Comparison of ENCODE assay signal across 8 mouse cellular contexts in the genomic region with DNA sequence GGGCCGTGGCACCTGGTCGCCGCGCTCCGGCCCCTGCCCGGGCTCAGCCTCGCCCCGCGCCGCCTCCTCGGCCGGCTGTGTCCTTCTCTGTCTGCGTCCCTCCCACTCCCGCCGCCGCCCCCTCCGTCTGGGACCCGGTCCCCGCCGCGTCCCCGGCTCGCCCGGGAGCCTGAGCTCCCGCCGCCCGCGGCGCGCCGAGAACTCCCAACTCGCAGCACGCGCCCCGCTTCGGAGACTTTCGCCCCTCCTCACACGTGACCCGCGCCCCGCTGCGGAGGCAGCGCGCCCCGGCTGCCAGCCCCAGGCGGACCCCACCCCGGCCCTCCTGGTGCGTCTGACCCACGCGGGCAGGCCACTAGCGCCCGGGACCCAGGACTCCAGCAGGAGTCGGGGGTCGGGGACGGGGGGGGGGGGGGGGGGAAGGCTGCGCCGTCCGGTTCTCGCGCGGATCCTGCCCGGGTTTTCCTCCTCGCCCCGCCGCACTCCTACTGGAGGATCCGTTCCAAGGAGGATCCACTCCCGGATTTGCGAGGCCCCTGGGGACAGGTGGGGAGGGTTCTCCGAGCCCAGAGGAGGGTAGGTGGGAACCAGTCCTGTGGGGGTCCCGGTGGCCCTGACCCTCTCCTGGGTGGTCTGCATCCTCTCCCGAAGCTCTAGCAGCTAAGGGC. TPM values are rescaled to one million over a fixed set of nuclear protein-coding genes. Genes with fewer than 3 reads are reported as not detected.
A peak's percentile ranks its signal among the peaks of the same experiment; 100 is the strongest.
DNase-seq lines count a peak whose midpoint lies in the region; ATAC-seq and TF ChIP-seq lines count a peak whose summit lies in the region.
"Had no signal": no experiment of that assay in that cellular context is flagged by ENCODE, and none has a peak within 500 bp of the region (broad histone marks: within the 10 kb centered on the region; RNA-seq: fewer than 3 reads in every experiment).

No protein-coding gene starts in this region.

- under 1% methylated on average over 65 of the region's 71 CpGs for WGBS in intestine, embryonic 14.5 days
- WGBS in limb, embryonic 11.5 days = under 1% methylated on average over 46 of the region's 71 CpGs
- WGBS in midbrain, embryonic 14.5 days = under 1% methylated on average over 64 of the region's 71 CpGs

- no peaks in the 10 kb centered on the region for H3K36me3 ChIP-seq in intestine, embryonic 14.5 days (ENCODE audit: control insufficient read depth, insufficient read depth, low read length)
- no peaks in the 10 kb centered on the region for H3K36me3 ChIP-seq in limb, embryonic 11.5 days (ENCODE audit: control insufficient read depth, insufficient read depth, low read length)
- H3K36me3 ChIP-seq in midbrain, embryonic 14.5 days (ENCODE audit: control insufficient read depth, insufficient read depth, low read length) = no peaks in the 10 kb centered on the region

- H3K9ac ChIP-seq in intestine, embryonic 14.5 days (ENCODE audit: low read length) = peak overlapping the region; percentile 41
- H3K9ac ChIP-seq in limb, embryonic 11.5 days (ENCODE audit: low read length) = peak overlapping the region; percentile 53
- peak overlapping the region; percentile 39 for H3K9ac ChIP-seq in midbrain, embryonic 14.5 days (replicated peaks; ENCODE audit: low read length)

- H3K27ac ChIP-seq in intestine, embryonic 14.5 days (ENCODE audit: low read depth) = no peak overlapping the region
- no peak overlapping the region for H3K27ac ChIP-seq in limb, embryonic 11.5 days (replicated peaks; ENCODE audit: low read depth, low read length)
- H3K27ac ChIP-seq in midbrain, embryonic 14.5 days (replicated peaks; ENCODE audit: low read depth, low read length) = no peak overlapping the region

- TF ChIP-seq POLR2A in brain, embryonic 14.5 days (IDR thresholded peaks at IDR 0.05; ENCODE audit: borderline replicate concordance, extremely low read depth, insufficient read depth, insufficient read length, poor library complexity, severe bottlenecking) = no peak

- peaks cover 84% of the 10 kb centered on the region for H3K27me3 ChIP-seq in intestine, embryonic 14.5 days (replicated peaks; ENCODE audit: control insufficient read depth, insufficient read depth, low read length)
- peaks cover 80% of the 10 kb centered on the region for H3K27me3 ChIP-seq in limb, embryonic 11.5 days (ENCODE audit: control insufficient read depth, insufficient read depth, low read length)
- peaks cover 65% of the 10 kb centered on the region for H3K27me3 ChIP-seq in midbrain, embryonic 14.5 days (ENCODE audit: control insufficient read depth, insufficient read depth, low read length)

- DNase-seq in MN1 (ENCODE audit: low spot score) = peak; percentile 76
- peak; percentile 79 for DNase-seq in brain, embryonic 14.5 days (ENCODE audit: low read depth)
- DNase-seq in gastrocnemius, adult 8-10 months (ENCODE audit: low spot score in 2 of 2) = peak; percentile 20 to 28
- peak; percentile 92 for DNase-seq in intestine, embryonic 14.5 days (ENCODE audit: low spot score)
- DNase-seq in limb, embryonic 11.5 days (ENCODE audit: low spot score) = peak; percentile 86
- DNase-seq in midbrain, embryonic 14.5 days = peak; percentile 87
- DNase-seq in testis, postnatal 10 days (ENCODE audit: low spot score) = peak; percentile 88

- no peak for TF ChIP-seq CTCF in brain, embryonic 14.5 days (IDR thresholded peaks at IDR 0.05; ENCODE audit: borderline replicate concordance, extremely low read depth, insufficient read depth, insufficient read length)

- peaks cover 10% of the 10 kb centered on the region for H3K4me1 ChIP-seq in intestine, embryonic 14.5 days (replicated peaks; ENCODE audit: control insufficient read depth, insufficient read depth, low read length)
- peaks cover 8% of the 10 kb centered on the region for H3K4me1 ChIP-seq in limb, embryonic 11.5 days (ENCODE audit: control insufficient read depth, insufficient read depth, low read length)
- peaks cover 18% of the 10 kb centered on the region for H3K4me1 ChIP-seq in midbrain, embryonic 14.5 days (ENCODE audit: control insufficient read depth, insufficient read depth, low read length)

- H3K4me3 ChIP-seq in intestine, embryonic 14.5 days (ENCODE audit: low read depth, low read length) = peak overlapping the region; percentile 50
- H3K4me3 ChIP-seq in limb, embryonic 11.5 days (ENCODE audit: low read depth, low read length) = peak overlapping the region; percentile 54
- peak overlapping the region; percentile 53 for H3K4me3 ChIP-seq in midbrain, embryonic 14.5 days (replicated peaks; ENCODE audit: low read depth, low read length)
- H3K4me3 ChIP-seq: erythroblast, embryonic 14.5 days had no signal

- peak overlapping the region; percentile 100 for H3K4me2 ChIP-seq in intestine, embryonic 14.5 days (ENCODE audit: low read length)
- peak overlapping the region; percentile 100 for H3K4me2 ChIP-seq in limb, embryonic 11.5 days (ENCODE audit: low read depth, severe bottlenecking)
- peak overlapping the region; percentile 99 for H3K4me2 ChIP-seq in midbrain, embryonic 14.5 days (ENCODE audit: low read length)

- peak; percentile 63; the same call in 1 of the 2 replicates for ATAC-seq in intestine, embryonic 14.5 days (replicated peaks; ENCODE audit: low FRiP score, low TSS enrichment, low read depth)
- ATAC-seq in limb, embryonic 11.5 days (ENCODE audit: insufficient number of reproducible peaks, low FRiP score, low TSS enrichment, low read depth) = peak; percentile 71
- peak; percentile 51 for ATAC-seq in midbrain, embryonic 14.5 days (ENCODE audit: low FRiP score, low TSS enrichment)

- no peaks in the 10 kb centered on the region for H3K9me3 ChIP-seq in intestine, embryonic 14.5 days (ENCODE audit: control insufficient read depth, low read length)
- no peaks in the 10 kb centered on the region for H3K9me3 ChIP-seq in limb, embryonic 11.5 days (ENCODE audit: control insufficient read depth, low read length)
- no peaks in the 10 kb centered on the region for H3K9me3 ChIP-seq in midbrain, embryonic 14.5 days (ENCODE audit: control insufficient read depth, low read length)

RNA-seq across cellular contexts. Expression of a gene that starts 0.7 kb away (rescaled TPM):
- polyA plus RNA-seq in brain, embryonic 14.5 days (2012; rRNA removed) = 0.30 and 0.68 TPM in 2 replicates
- total RNA-seq in gastrocnemius, adult 8-10 months (2022) = under 1 TPM in 1 of 4 experiments, not detected in 3; 0.19 TPM
- polyA plus RNA-seq in intestine, embryonic 14.5 days (2014; fragmentation: Nextera tagmentation; extraction: Ambion mirVana) = 0.08 TPM in 1 of 2 replicates, not detected in the other
- not detected in 2 replicates for polyA plus RNA-seq in limb, embryonic 11.5 days (2014; fragmentation: Nextera tagmentation; extraction: Ambion mirVana)
- polyA plus RNA-seq in midbrain, embryonic 14.5 days (2014; fragmentation: Nextera tagmentation; extraction: Ambion mirVana) = 0.23 TPM in 1 of 2 replicates, not detected in the other
- polyA plus RNA-seq: erythroblast, embryonic 14.5 days had no signal

RNA-seq across cellular contexts. Expression of a gene that starts 10.5 kb away (rescaled TPM):
- polyA plus RNA-seq in brain, embryonic 14.5 days (2012; rRNA removed) = 8.7 and 11.3 TPM in 2 replicates
- 1 to 10 TPM in 2 of 4 experiments, under 1 TPM in 2; 0.80 to 1.2 (median 1.0) TPM for total RNA-seq in gastrocnemius, adult 8-10 months (2022)
- polyA plus RNA-seq in intestine, embryonic 14.5 days (2014; fragmentation: Nextera tagmentation; extraction: Ambion mirVana) = 46.9 and 55.0 TPM in 2 replicates
- 11.4 and 12.8 TPM in 2 replicates for polyA plus RNA-seq in limb, embryonic 11.5 days (2014; fragmentation: Nextera tagmentation; extraction: Ambion mirVana)
- 5.4 and 7.1 TPM in 2 replicates for polyA plus RNA-seq in midbrain, embryonic 14.5 days (2014; fragmentation: Nextera tagmentation; extraction: Ambion mirVana)
- polyA plus RNA-seq: erythroblast, embryonic 14.5 days had no signal

RNA-seq across cellular contexts. Expression of a gene that starts 40.8 kb away (rescaled TPM):
- polyA plus RNA-seq in brain, embryonic 14.5 days (2012; rRNA removed) = 721 and 963 TPM in 2 replicates
- 10 to 100 TPM; 40.2 to 59.7 (median 49.7) TPM for total RNA-seq in gastrocnemius, adult 8-10 months (2022)
- 77.6 and 78.6 TPM in 2 replicates for polyA plus RNA-seq in intestine, embryonic 14.5 days (2014; fragmentation: Nextera tagmentation; extraction: Ambion mirVana)
- polyA plus RNA-seq in limb, embryonic 11.5 days (2014; fragmentation: Nextera tagmentation; extraction: Ambion mirVana) = 89.7 and 96.5 TPM in 2 replicates
- polyA plus RNA-seq in midbrain, embryonic 14.5 days (2014; fragmentation: Nextera tagmentation; extraction: Ambion mirVana) = 115 and 137 TPM in 2 replicates

RNA-seq across cellular contexts. Expression of a gene that starts 50.4 kb away (rescaled TPM):
- polyA plus RNA-seq in brain, embryonic 14.5 days (2012; rRNA removed) = 403 and 452 TPM in 2 replicates
- 10 to 100 TPM; 54.1 to 61.3 (median 59.2) TPM for total RNA-seq in gastrocnemius, adult 8-10 months (2022)
- 64.4 and 78.1 TPM in 2 replicates for polyA plus RNA-seq in intestine, embryonic 14.5 days (2014; fragmentation: Nextera tagmentation; extraction: Ambion mirVana)
- polyA plus RNA-seq in limb, embryonic 11.5 days (2014; fragmentation: Nextera tagmentation; extraction: Ambion mirVana) = 149 and 156 TPM in 2 replicates
- 225 and 226 TPM in 2 replicates for polyA plus RNA-seq in midbrain, embryonic 14.5 days (2014; fragmentation: Nextera tagmentation; extraction: Ambion mirVana)

Comparison
In these comparisons a context has a peak if more than half of its experiments do, and no peak if none do; other contexts are left out.
1. DNase-seq: peak in every context shown above with its lines; median percentile 92 in intestine, embryonic 14.5 days; 88 in testis, postnatal 10 days; 87 in midbrain, embryonic 14.5 days; 86 in limb, embryonic 11.5 days; 79 in brain, embryonic 14.5 days; 76 in MN1; 24 in gastrocnemius, adult 8-10 months.